Mouse (Mus musculus) olfactory bulb, adult 2 months (tissue): ENCODE measurements around the gene Bcl2.

Source experiments
- CTCF ChIP-seq: fragments of 200-500 bp; IDR thresholded peaks from 2 replicates; pipeline ENCODE4 v1.5.1; 2012; ENCODE audit warnings: low read depth, mild to moderate bottlenecking, low read length, moderate library complexity; ENCODE audit not compliant: insufficient read depth
- POLR2A ChIP-seq: fragments of 200-500 bp; IDR thresholded peaks from 2 replicates; pipeline ENCODE4 v1.6.1; 2012; ENCODE audit warnings: mild to moderate bottlenecking, low read depth, low read length, moderate library complexity; ENCODE audit not compliant: insufficient read depth

DNA sequence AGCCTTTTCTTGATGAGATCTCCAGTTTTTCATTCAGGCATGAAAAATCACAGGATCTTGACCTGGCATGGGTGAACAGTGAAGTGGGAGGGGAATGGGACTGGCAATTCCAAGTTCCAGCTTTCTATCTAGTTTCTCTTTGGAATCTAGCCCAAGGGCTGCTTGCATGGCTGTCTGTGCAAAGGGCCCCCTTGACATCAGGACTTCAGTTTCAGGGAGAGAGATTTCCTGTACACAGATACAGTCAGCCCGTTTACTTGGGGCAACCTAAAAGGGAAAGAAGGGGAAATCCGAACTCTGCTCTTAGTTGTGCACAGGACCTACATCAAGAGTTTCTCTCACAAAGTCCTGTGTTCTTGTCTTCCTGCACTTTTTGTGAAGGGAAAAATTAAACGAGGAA, 154.0 kb downstream of the Bcl2 start:
- TF ChIP-seq POLR2A, result no peak
- TF ChIP-seq CTCF, result no peak
